ENCODE assay signal across 40 mouse cellular contexts in genomic region chr8:79288250-79288649, GRCm38 (mm10). TPM values are rescaled to one million over a fixed set of nuclear protein-coding genes. Genes with fewer than 3 reads are reported as not detected.
"Had no signal": no experiment of that assay in that cellular context is flagged by ENCODE, and none has a peak within 500 bp of the region (broad histone marks: within the 10 kb centered on the region; RNA-seq: fewer than 3 reads in every experiment).

No protein-coding gene starts in this region.

- ATAC-seq: hindbrain, embryonic 16.5 days; inflammation-experienced regulatory T-cells, adult 6 months; intestine, embryonic 15.5 days; intestine, postnatal 0 days; liver, embryonic 12.5 days had no signal

- H3K4me3 ChIP-seq: gastrocnemius, adult 2 months; heart, embryonic 10.5 days; heart, embryonic 12.5 days; hindbrain, embryonic 10.5 days; hindbrain, embryonic 12.5 days; intestine, embryonic 15.5 days; limb, embryonic 13.5 days; limb, embryonic 15.5 days; liver, embryonic 12.5 days had no signal

- H3K27ac ChIP-seq: gastrocnemius, adult 2 months; heart, embryonic 10.5 days; hindbrain, embryonic 10.5 days; hindbrain, embryonic 12.5 days; hindbrain, embryonic 14.5 days; intestine, embryonic 15.5 days; limb, embryonic 13.5 days; limb, embryonic 15.5 days; liver, embryonic 12.5 days; liver, embryonic 14.5 days had no signal

- H3K36me3 ChIP-seq: heart, embryonic 10.5 days; hindbrain, embryonic 10.5 days; hindbrain, embryonic 12.5 days; intestine, embryonic 15.5 days; limb, embryonic 15.5 days; liver, embryonic 12.5 days had no signal

- DNase-seq: gastrocnemius, adult 2 months; gastrocnemius, postnatal 14 days; gastrocnemius, postnatal 36 days; heart, postnatal 10 days; heart, postnatal 4 days; kidney, adult 18-20 months; kidney, adult 8-10 months; kidney, postnatal 10 days; kidney, postnatal 25 days; kidney, postnatal 4 days; layer of hippocampus, adult 9-11 months; layer of hippocampus, postnatal 36 days; left cerebral cortex, postnatal 4 days had no signal

- H3K9ac ChIP-seq: heart, embryonic 12.5 days; hindbrain, embryonic 12.5 days; hindbrain, embryonic 14.5 days; intestine, embryonic 15.5 days; limb, embryonic 13.5 days; limb, embryonic 15.5 days; liver, embryonic 12.5 days; liver, embryonic 14.5 days had no signal

- H3K9me3 ChIP-seq: heart, embryonic 10.5 days; heart, embryonic 12.5 days; hindbrain, embryonic 10.5 days; hindbrain, embryonic 12.5 days; intestine, embryonic 15.5 days; limb, embryonic 13.5 days; limb, embryonic 15.5 days; liver, embryonic 12.5 days had no signal

- H3K27me3 ChIP-seq: heart, embryonic 12.5 days; hindbrain, embryonic 12.5 days; intestine, embryonic 15.5 days; limb, embryonic 13.5 days; limb, embryonic 15.5 days; liver, embryonic 12.5 days had no signal

- H3K4me2 ChIP-seq: heart, embryonic 12.5 days; hindbrain, embryonic 12.5 days; hindbrain, embryonic 14.5 days; intestine, embryonic 15.5 days; limb, embryonic 13.5 days; limb, embryonic 15.5 days; liver, embryonic 12.5 days had no signal

RNA-seq across cellular contexts. Expression of gene 1700011L22Rik, which starts 39.9 kb away (rescaled TPM):
- total RNA-seq: gastrocnemius, adult 2 months; gastrocnemius, postnatal 14 days; gastrocnemius, postnatal 36 days; heart, adult 8-10 months; heart, postnatal 10 days; heart, postnatal 25 days; heart, postnatal 4 days; layer of hippocampus, adult 8-10 months; layer of hippocampus, postnatal 14 days; layer of hippocampus, postnatal 36 days; left cerebral cortex, adult 18-20 months; left cerebral cortex, adult 8-10 months; left cerebral cortex, postnatal 10 days; left cerebral cortex, postnatal 25 days; left cerebral cortex, postnatal 4 days; liver, adult 2 months had no signal
- polyA plus RNA-seq: heart, embryonic 10.5 days; heart, embryonic 12.5 days; heart, embryonic 14.5 days; heart, embryonic 16.5 days; hindbrain, embryonic 10.5 days; hindbrain, embryonic 12.5 days; hindbrain, embryonic 14.5 days; hindbrain, embryonic 16.5 days; inflammation-experienced regulatory T-cells, adult 6 months; intestine, embryonic 15.5 days; intestine, postnatal 0 days; kidney, embryonic 14.5 days; kidney, embryonic 16.5 days; limb, embryonic 11.5 days; limb, embryonic 15.5 days; liver, adult 2 months; liver, embryonic 12.5 days; liver, embryonic 14.5 days had no signal
